Mouse (Mus musculus) heart, adult 2 months (tissue): ENCODE data around the gene Crocc.

Source experiments
- CTCF ChIP-seq: fragments of 200-600 bp; IDR thresholded peaks from 2 replicates; pipeline ENCODE4 v1.8.1; 2022; ENCODE audit warnings: antibody characterized with exemption, mild to moderate bottlenecking, moderate library complexity
- POLR2A ChIP-seq: fragments of 200-500 bp; IDR thresholded peaks from 2 replicates; pipeline ENCODE4 v1.6.1; 2011; ENCODE audit warnings: mild to moderate bottlenecking, low read depth, low read length, control low read depth; ENCODE audit not compliant: insufficient read depth

DNA sequence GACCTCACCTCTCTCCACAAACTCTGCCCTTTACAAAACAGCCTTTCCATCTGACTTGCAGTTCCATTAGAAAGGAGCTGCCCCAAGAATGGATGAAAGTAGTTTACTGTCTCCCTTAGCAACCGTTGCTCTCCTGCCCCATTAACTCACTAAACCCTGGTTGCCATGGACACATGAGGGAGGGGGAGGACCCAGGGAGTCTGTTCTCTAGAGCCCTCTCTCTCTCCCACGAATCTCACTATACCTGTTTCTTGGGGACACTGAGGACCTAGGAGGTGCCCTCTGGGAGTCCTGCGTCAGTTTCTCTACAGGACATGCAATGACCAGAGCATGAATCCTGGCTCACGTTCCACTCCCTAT is 10.9 kb downstream of the Crocc start:
- no peak for TF ChIP-seq POLR2A
- no peak for TF ChIP-seq CTCF
